Mouse (Mus musculus) intestine, postnatal 0 days (tissue): ENCODE measurements at regions not wholly inside any gene's neighbourhood (a gene's known extent, or its start where the extent isn't known, plus 50 kb on each side); places are given as distances from the start of the nearest gene placed in this dataset.

Source experiments
- ATAC-seq: fragments of 200-750 bp; cut with Nextera tagmentation; 2 replicates; pipeline ENCODE4 v1.8.0; 2017; ENCODE audit warnings: mild to moderate bottlenecking, moderate TSS enrichment, moderate library complexity
- H3K27ac ChIP-seq: fragments of 300-500 bp; sonication (generic); 2 replicates; pipeline ENCODE4 v1.5.1; 2014; ENCODE audit warnings: mild to moderate bottlenecking, low read depth, low read length, moderate library complexity
- H3K27me3 ChIP-seq: fragments of 300-500 bp; sonication (generic); replicated peaks from 2 replicates; pipeline ENCODE4 v1.6.1; 2014; ENCODE audit warnings: low read length, mixed read lengths; ENCODE audit not compliant: control insufficient read depth, insufficient read depth
- H3K36me3 ChIP-seq: fragments of 300-500 bp; sonication (generic); 2 replicates; pipeline ENCODE4 v1.6.1; 2014; ENCODE audit warnings: mild to moderate bottlenecking, moderate library complexity; ENCODE audit not compliant: control insufficient read depth, insufficient read depth
- H3K4me1 ChIP-seq: fragments of 300-500 bp; sonication (generic); replicated peaks from 2 replicates; pipeline ENCODE4 v1.6.1; 2014; ENCODE audit warnings: antibody characterized with exemption, low read length, mixed read lengths; ENCODE audit not compliant: control insufficient read depth, insufficient read depth
- H3K4me2 ChIP-seq: fragments of 300-500 bp; sonication (generic); replicated peaks from 2 replicates; pipeline ENCODE4 v1.6.1; 2014; ENCODE audit warnings: low read depth, mild to moderate bottlenecking, moderate library complexity
- H3K4me3 ChIP-seq: fragments of 300-500 bp; sonication (generic); 2 replicates; pipeline ENCODE4 v1.5.1; 2014; ENCODE audit warnings: low read depth, low read length
- H3K9ac ChIP-seq: fragments of 300-500 bp; sonication (generic); 2 replicates; pipeline ENCODE4 v1.6.1; 2014; ENCODE audit warnings: mild to moderate bottlenecking, low read depth, low read length
- H3K9me3 ChIP-seq: fragments of 300-500 bp; sonication (generic); 2 replicates; pipeline ENCODE4 v1.6.1; 2016; ENCODE audit warnings: mixed run types; ENCODE audit not compliant: control insufficient read depth
- CTCF ChIP-seq: sonication (generic); IDR thresholded peaks from 2 replicates; pipeline ENCODE4 v1.5.1; 2016; ENCODE audit warnings: low read depth, mild to moderate bottlenecking, control low read depth, antibody characterized with exemption, moderate library complexity
- WGBS: fragments of 180-500 bp; shearing (Covaris S2); extraction: QIAGEN DNeasy Blood & Tissue Kit; methylation state at CpG from one replicate; pipeline ENCODE4 v1.1.7; 2014; 5-methylcytosine and 5-hydroxymethylcytosine counted together

- Histone ChIP-seq H3K9ac (no peak overlapping the region), H3K4me2 (no peak overlapping the region), H3K36me3 (no peaks in the 10 kb centered on the region), H3K27ac (no peak overlapping the region), H3K27me3 (no peaks in the 10 kb centered on the region), H3K4me3 (no peak overlapping the region), H3K4me1 (no peaks in the 10 kb centered on the region; the same call in 1 of the 2 replicates), H3K9me3 (no peaks in the 10 kb centered on the region)
- ATAC-seq: no peak
- 84% methylated on average over 4 of the region's 4 CpGs for WGBS
- no peak for TF ChIP-seq CTCF
Measured at GRCm38 (mm10) chr4:88941955-88942354, 62.0 kb upstream of the Ifne start.

DNA sequence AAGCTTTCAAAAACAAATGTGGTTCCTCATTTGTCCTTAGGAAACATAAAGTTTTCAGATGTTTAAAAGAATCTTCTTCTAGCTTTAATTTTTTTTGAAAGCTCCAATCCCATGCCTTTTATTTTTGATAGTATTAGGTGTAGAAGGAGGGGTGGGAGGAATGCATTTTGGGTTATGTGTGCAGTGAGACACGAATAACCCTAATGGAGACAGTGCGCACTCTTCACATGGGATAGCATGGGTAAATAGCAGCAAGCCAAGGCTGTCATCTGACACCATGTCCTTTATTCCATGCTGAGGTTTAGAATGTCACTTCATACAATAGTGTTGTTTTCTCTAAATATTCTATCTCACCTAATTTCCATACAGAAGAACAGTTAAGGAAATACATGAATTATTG lies 60.7 kb upstream of the Ifne start:
- ATAC-seq: no peak
- Histone ChIP-seq H3K36me3 (no peaks in the 10 kb centered on the region), H3K4me2 (no peak overlapping the region), H3K27me3 (no peaks in the 10 kb centered on the region), H3K9me3 (no peaks in the 10 kb centered on the region), H3K4me3 (no peak overlapping the region), H3K27ac (no peak overlapping the region), H3K9ac (no peak overlapping the region), H3K4me1 (no peaks in the 10 kb centered on the region; the same call in 1 of the 2 replicates)
- WGBS: 95% methylated on average over 2 of the region's 2 CpGs
- TF ChIP-seq CTCF: no peak

GRCm38 (mm10) chr4:88939397-88939796 lies 59.4 kb upstream of the Ifne start:
- ATAC-seq: no peak

DNA sequence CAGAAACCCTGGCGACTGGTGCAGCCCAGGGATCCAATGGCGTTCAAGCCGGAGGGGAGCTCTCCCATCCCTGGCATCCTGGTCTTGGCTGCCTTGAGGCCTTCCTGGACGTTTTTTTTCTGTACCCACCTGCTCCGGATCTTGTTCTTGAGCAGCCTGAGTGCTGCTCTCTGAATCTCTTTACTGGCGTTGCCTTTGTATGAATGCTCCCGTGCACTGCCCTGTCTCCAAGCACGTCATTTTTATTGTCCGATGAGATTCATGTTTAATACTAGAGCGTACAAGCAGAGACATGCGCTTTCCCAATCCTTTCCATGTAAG lies 58.7 kb upstream of the Ifne start:
- Histone ChIP-seq H3K36me3 (no peaks in the 10 kb centered on the region), H3K27ac (peak overlapping the region; percentile 85; the same call in 1 of the 2 replicates), H3K27me3 (no peaks in the 10 kb centered on the region), H3K4me2 (peak overlapping the region; percentile 76), H3K4me1 (no peaks in the 10 kb centered on the region; the same call in 1 of the 2 replicates), H3K4me3 (peak overlapping the region; percentile 73), H3K9ac (peak overlapping the region; percentile 84), H3K9me3 (no peaks in the 10 kb centered on the region)
- 5% methylated on average over 11 of the region's 11 CpGs for WGBS
- peak; percentile 47 for ATAC-seq
- no peak for TF ChIP-seq CTCF

More at GRCm38 (mm10) chr4:88939397-88939796, 59.4 kb upstream of the Ifne start:
- TF ChIP-seq CTCF: no peak
- H3K4me3 ChIP-seq: no peak overlapping the region
- no peaks in the 10 kb centered on the region for H3K9me3 ChIP-seq
- WGBS: 50% methylated on average over 4 of the region's 4 CpGs
- H3K36me3 ChIP-seq: no peaks in the 10 kb centered on the region
- H3K4me2 ChIP-seq: no peak overlapping the region
- no peaks in the 10 kb centered on the region; the same call in 1 of the 2 replicates for H3K4me1 ChIP-seq
- no peak overlapping the region for H3K9ac ChIP-seq
- no peaks in the 10 kb centered on the region for H3K27me3 ChIP-seq
- H3K27ac ChIP-seq: no peak overlapping the region

DNA sequence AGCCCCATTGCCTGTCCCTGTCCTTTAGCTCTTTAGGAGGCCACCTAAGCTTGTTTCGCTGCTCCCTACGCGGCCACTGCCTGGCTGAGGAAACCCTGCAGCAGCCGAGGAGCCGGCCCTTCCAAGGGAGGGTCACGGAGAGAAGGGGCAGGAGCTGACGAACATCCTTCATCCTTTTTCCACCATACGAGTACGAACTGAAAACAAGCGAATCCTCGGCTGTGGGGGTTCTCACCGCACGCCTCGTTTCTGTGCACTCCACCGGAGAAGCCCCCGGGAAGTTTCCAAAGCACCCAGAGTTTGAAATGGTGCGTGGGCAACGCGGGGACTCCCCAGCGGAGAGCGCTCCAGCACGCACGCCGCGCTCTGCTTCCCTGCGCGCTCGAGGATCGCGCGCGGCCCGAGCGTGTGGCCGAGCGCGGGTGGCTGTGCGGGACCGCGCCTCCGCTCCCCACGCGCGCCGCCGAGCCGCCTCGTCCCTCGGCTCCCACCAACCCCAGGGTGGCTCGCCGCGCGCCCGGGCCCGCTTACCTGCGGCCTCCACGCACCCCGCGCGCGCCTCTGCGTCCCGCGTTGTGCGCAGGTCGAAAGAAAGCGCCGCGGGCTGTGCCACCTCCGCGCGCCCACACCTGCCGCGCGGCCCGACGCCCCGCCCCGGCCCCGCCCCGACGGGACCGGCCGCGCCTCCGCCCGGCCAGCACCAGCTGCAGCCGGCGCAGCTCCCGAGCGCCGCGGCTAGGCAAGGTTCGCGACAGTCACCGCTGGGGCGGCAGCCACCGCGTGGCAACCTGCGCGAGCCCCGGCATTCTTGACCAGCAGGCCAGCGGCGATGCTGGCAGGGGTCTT lies 58.1 kb upstream of the Ifne start:
- Histone ChIP-seq H3K4me3 (peak overlapping the region; percentile 73), H3K4me1 (no peaks in the 10 kb centered on the region; the same call in 1 of the 2 replicates), H3K9ac (peak overlapping the region; percentile 84), H3K4me2 (peak overlapping the region; percentile 76), H3K9me3 (no peaks in the 10 kb centered on the region), H3K27ac (peak overlapping the region; percentile 85), H3K27me3 (no peaks in the 10 kb centered on the region), H3K36me3 (no peaks in the 10 kb centered on the region)
- peak; percentile 63 for TF ChIP-seq CTCF
- peak; percentile 97 for ATAC-seq
- under 1% methylated on average over 89 of the region's 104 CpGs for WGBS

- Histone ChIP-seq H3K9me3 (no peaks in the 10 kb centered on the region), H3K4me2 (peak overlapping the region; percentile 76), H3K27ac (0 out of 2 replicates have a peak overlapping the region, but pooled peaks have one; percentile 85), H3K4me1 (no peaks in the 10 kb centered on the region; the same call in 1 of the 2 replicates), H3K27me3 (no peaks in the 10 kb centered on the region), H3K36me3 (no peaks in the 10 kb centered on the region), H3K9ac (peak overlapping the region; percentile 84), H3K4me3 (peak overlapping the region; percentile 73)
- no peak for TF ChIP-seq CTCF
- WGBS: 38% methylated on average over 6 of the region's 6 CpGs
- ATAC-seq: no peak
Measured at GRCm38 (mm10) chr4:88936976-88937375, 57.0 kb upstream of the Ifne start.
